Mouse (Mus musculus): ENCODE measurements around the gene Sp140.
"Not testable (repeated sequence)": the region's sequence is repeated elsewhere in the genome, so short reads cannot be mapped to it uniquely, and the experiment has no call there.

DNA sequence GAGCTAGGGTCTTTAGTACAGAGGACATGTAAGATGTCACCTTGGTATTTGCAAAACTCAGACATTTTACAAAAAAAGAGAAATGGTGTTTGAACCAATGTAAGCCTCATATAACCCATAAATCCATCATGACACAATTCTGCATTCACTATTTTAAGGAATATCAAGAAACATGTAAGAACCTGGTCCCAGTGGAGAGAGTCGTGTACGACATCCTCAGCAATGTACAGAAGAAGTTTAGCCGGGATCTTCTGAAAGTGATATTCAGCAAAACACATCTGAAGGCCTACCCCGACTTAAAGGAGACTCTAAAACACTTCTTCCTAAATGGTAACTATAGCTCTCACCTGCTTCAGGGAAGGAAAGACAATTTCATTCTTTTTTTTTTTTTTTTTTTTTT is 10.4 kb downstream of the Sp140 start:
- not testable (repeated sequence) for TF ChIP-seq USF1 (IDR thresholded peaks at IDR 0.05; ENCODE audit: low read depth, low read length); JUND (IDR thresholded peaks at IDR 0.05; ENCODE audit: low read depth, low read length); MAFK (IDR thresholded peaks at IDR 0.05; ENCODE audit: borderline replicate concordance, low read depth, low read length); EP300 (IDR thresholded peaks at IDR 0.05; ENCODE audit: low read depth in 1 of 2, low read length in 2 of 2); CTCF (IDR thresholded peaks at IDR 0.05 in 2 of 3, conservative IDR thresholded peaks at IDR 0.05 in 1 of 3; ENCODE audit: control insufficient read depth in 1 of 3, insufficient read depth in 1 of 3, low read depth in 2 of 3, low read length in 3 of 3, poor library complexity in 1 of 3, severe bottlenecking in 1 of 3); POLR2AphosphoS5 (IDR thresholded peaks at IDR 0.05; ENCODE audit: borderline replicate concordance, low read depth, low read length); SIN3A (IDR thresholded peaks at IDR 0.05; ENCODE audit: low read length); POLR2A (IDR thresholded peaks at IDR 0.05; ENCODE audit: control insufficient read depth in 1 of 2, insufficient read depth in 1 of 2, low read depth in 1 of 2, low read length in 2 of 2, poor library complexity in 1 of 2); E2F4 (IDR thresholded peaks at IDR 0.05; ENCODE audit: borderline replicate concordance, low read depth, low read length); GATA1 (IDR thresholded peaks at IDR 0.05; ENCODE audit: low read depth, low read length); MAZ (IDR thresholded peaks at IDR 0.05; ENCODE audit: low read depth, low read length); ZNF384 (IDR thresholded peaks at IDR 0.05; ENCODE audit: low read depth, low read length); HCFC1 (IDR thresholded peaks at IDR 0.05; ENCODE audit: low read depth, low read length); MXI1 (IDR thresholded peaks at IDR 0.05; ENCODE audit: low read depth, low read length)

All from MEL (cell line).